Mouse (Mus musculus) C2C12 (cell line): ENCODE results near the gene Gdap1l1. TPM values are rescaled to one million over a fixed set of nuclear protein-coding genes. Genes with fewer than 3 reads are reported as not detected.

Experiments
- H3K27me3 ChIP-seq: one replicate; pipeline ENCODE4 v1.6.1; 2011; ENCODE audit not compliant: control insufficient read depth, insufficient read depth, insufficient read length
- H3K36me3 ChIP-seq: one replicate; pipeline ENCODE4 v1.6.1; 2011; ENCODE audit not compliant: control insufficient read depth, insufficient read depth
- H3K4me3 ChIP-seq: one replicate; pipeline ENCODE4 v1.5.1; 2011; ENCODE audit warnings: mild to moderate bottlenecking, control low read depth; ENCODE audit not compliant: poor library complexity, insufficient read depth, severe bottlenecking
- H3K79me2 ChIP-seq: one replicate; pipeline ENCODE4 v1.6.1; 2011; ENCODE audit not compliant: control insufficient read depth, insufficient read depth
- H3K79me3 ChIP-seq: one replicate; pipeline ENCODE4 v1.6.1; 2011; ENCODE audit warnings: low read depth, control low read depth
- H3ac ChIP-seq: one replicate; pipeline ENCODE3; 2011; ENCODE audit warnings: low read depth; ENCODE audit not compliant: control insufficient read depth, insufficient read length
- CEBPB ChIP-seq: IDR thresholded peaks from one replicate; pipeline ENCODE4 v1.6.1; 2011; ENCODE audit warnings: low read depth, mild to moderate bottlenecking, control low read depth, moderate library complexity
- CTCF ChIP-seq: IDR thresholded peaks from one replicate; pipeline ENCODE4 v1.5.1; 2011; ENCODE audit not compliant: control insufficient read depth, insufficient read depth, insufficient read length
- FOSL1 ChIP-seq: IDR thresholded peaks from one replicate; pipeline ENCODE4 v1.8.0; 2011; ENCODE audit warnings: mild to moderate bottlenecking, low read length; ENCODE audit not compliant: poor library complexity, insufficient read depth, severe bottlenecking
- MAX ChIP-seq: IDR thresholded peaks from one replicate; pipeline ENCODE4 v1.6.1; 2011; ENCODE audit warnings: mild to moderate bottlenecking, control low read depth
- MYOD1 ChIP-seq: IDR thresholded peaks from one replicate; pipeline ENCODE4 v1.6.1; 2011; ENCODE audit warnings: low read depth; ENCODE audit not compliant: control insufficient read depth, insufficient read length
- MYOG ChIP-seq: IDR thresholded peaks from one replicate; pipeline ENCODE4 v1.6.1; 2011; ENCODE audit not compliant: control insufficient read depth, insufficient read length; ENCODE audit errors: extremely low read depth
- USF1 ChIP-seq: IDR thresholded peaks from one replicate; pipeline ENCODE4 v1.6.1; 2011; ENCODE audit warnings: low read depth, mild to moderate bottlenecking, control low read depth, moderate library complexity
- long read RNA-seq, 2 experiments: library from polyadenylated mRNA; unstranded; transcript quantifications; one replicate each; pipeline ENCODE4 v2.0.0; 2019 to 2020
- polyA plus RNA-seq: library from polyadenylated mRNA; unstranded; fragments of >200 nt; fragmentation: generic; extraction: Trizol; gene quantifications from one replicate; pipeline ENCODE4 v1.2.1, GENCODE M21; 2012; ENCODE audit warnings: missing spikeins

Gdap1l1 gene
- polyA plus RNA-seq = 0.19 TPM
- long read RNA-seq, experiment 1 = 0 reads
- long read RNA-seq, experiment 2, partial matches to known transcripts = 0 of 1 reads
- long read RNA-seq, experiment 2, other reads (novel, unspliced or antisense) = 0 of 1 reads

GRCm38 (mm10) chr2:163438246-163438618, at the start of gene Gdap1l1:
Gene Gdap1l1, plus strand, starts transcription at chr2:163438476.
- Histone ChIP-seq H3K79me3 (no peaks in the 10 kb centered on the region), H3K4me3 (no peak within 1 kb of the TSS), H3K27me3 (peaks cover 19% of the 10 kb centered on the region), H3K36me3 (no peaks in the 10 kb centered on the region), H3K79me2 (no peaks in the 10 kb centered on the region), H3ac (no peak within 1 kb of the TSS)
- TF ChIP-seq CTCF (no peak), MYOD1 (no peak), CEBPB (no peak), MAX (no peak), USF1 (no peak), MYOG (no peak), FOSL1 (no peak)

GRCm38 (mm10) chr2:163392436-163392835, 45.8 kb upstream of the Gdap1l1 start:
- H3K36me3 ChIP-seq = no peaks in the 10 kb centered on the region
- no peak overlapping the region for H3ac ChIP-seq
- TF ChIP-seq MYOD1 (no peak), CTCF (no peak), MAX (no peak), CEBPB (no peak), USF1 (no peak), FOSL1 (no peak), MYOG (no peak)
- H3K27me3 ChIP-seq = no peaks in the 10 kb centered on the region
- H3K79me3 ChIP-seq = peaks cover 6% of the 10 kb centered on the region
- peaks cover 45% of the 10 kb centered on the region for H3K79me2 ChIP-seq
- no peak overlapping the region for H3K4me3 ChIP-seq

- Histone ChIP-seq H3K27me3 (no peaks in the 10 kb centered on the region), H3ac (no peak overlapping the region), H3K79me2 (peaks cover 48% of the 10 kb centered on the region), H3K4me3 (no peak overlapping the region), H3K79me3 (peaks cover 6% of the 10 kb centered on the region), H3K36me3 (no peaks in the 10 kb centered on the region)
- no peak for TF ChIP-seq CEBPB
- TF ChIP-seq MYOD1 = no peak
- no peak for TF ChIP-seq USF1
These were observed 45.0 kb upstream of the Gdap1l1 start for GRCm38 (mm10) chr2:163393241-163393640.

- no peak for TF ChIP-seq FOSL1
- Histone ChIP-seq H3K4me3 (no peak overlapping the region), H3K36me3 (no peaks in the 10 kb centered on the region), H3K79me2 (peaks cover 48% of the 10 kb centered on the region), H3K27me3 (no peaks in the 10 kb centered on the region), H3K79me3 (peaks cover 3% of the 10 kb centered on the region), H3ac (no peak overlapping the region)
These were observed 44.3 kb upstream of the Gdap1l1 start for GRCm38 (mm10) chr2:163393976-163394375.

GRCm38 (mm10) chr2:163394977-163395376, 43.3 kb upstream of the Gdap1l1 start:
- Histone ChIP-seq H3K36me3 (no peaks in the 10 kb centered on the region), H3ac (peak overlapping the region; percentile 30), H3K79me3 (peaks cover 3% of the 10 kb centered on the region), H3K27me3 (no peaks in the 10 kb centered on the region), H3K4me3 (no peak overlapping the region), H3K79me2 (peaks cover 48% of the 10 kb centered on the region)
- TF ChIP-seq MAX (no peak), MYOG (no peak), USF1 (no peak), FOSL1 (no peak), CEBPB (no peak), MYOD1 (no peak), CTCF (no peak)

- Histone ChIP-seq H3K36me3 (no peaks in the 10 kb centered on the region), H3K4me3 (peak overlapping the region; percentile 32), H3K79me3 (peaks cover 3% of the 10 kb centered on the region), H3K27me3 (no peaks in the 10 kb centered on the region), H3ac (peak overlapping the region; percentile 68), H3K79me2 (peaks cover 47% of the 10 kb centered on the region)
- TF ChIP-seq MYOD1 (no peak), CTCF (no peak), FOSL1 (no peak), MYOG (no peak), USF1 (no peak)
These were observed 41.2 kb upstream of the Gdap1l1 start for GRCm38 (mm10) chr2:163397071-163397470.

- H3K27me3 ChIP-seq = no peaks in the 10 kb centered on the region
- no peak for TF ChIP-seq MYOG
- no peak for TF ChIP-seq CEBPB
- TF ChIP-seq CTCF = no peak
- no peak for TF ChIP-seq MYOD1
- TF ChIP-seq MAX = no peak
- TF ChIP-seq FOSL1 = no peak
- no peak for TF ChIP-seq USF1
- peaks cover 3% of the 10 kb centered on the region for H3K79me3 ChIP-seq
- H3K36me3 ChIP-seq = no peaks in the 10 kb centered on the region
- H3K79me2 ChIP-seq = peaks cover 41% of the 10 kb centered on the region
- H3K4me3 ChIP-seq = peak within 1 kb of the TSS; percentile 32
- H3ac ChIP-seq = peak within 1 kb of the TSS; percentile 68
These were observed 40.4 kb upstream of the Gdap1l1 start, which contains the start of gene Jph2 for GRCm38 (mm10) chr2:163397905-163398304. Gene Jph2, minus strand, starts transcription at chr2:163397993.
